Mouse (Mus musculus): ENCODE measurements around the gene Lkaaear1.

Gene Lkaaear1

DNA sequence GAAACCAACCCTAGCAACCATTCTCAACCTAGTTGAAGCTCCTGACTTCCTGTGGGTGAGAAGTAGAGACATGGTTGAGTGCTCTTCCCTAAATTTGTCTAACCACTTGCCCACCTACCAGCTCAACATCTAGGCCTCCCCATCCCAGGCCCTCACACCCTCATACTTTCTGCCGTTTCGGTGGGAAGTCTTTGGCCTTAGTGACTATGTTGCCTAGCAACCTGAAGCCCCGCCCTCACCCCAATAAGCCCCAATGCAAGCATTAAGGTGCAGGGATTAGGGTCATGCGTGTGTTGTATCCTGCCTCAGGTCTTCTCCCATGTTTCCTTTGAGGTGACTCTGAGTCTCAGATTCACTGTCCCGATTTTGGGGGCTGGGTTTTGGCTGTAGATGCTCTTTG lies at the start of gene Lkaaear1:
TSS of gene Lkaaear1 (minus strand) at position 202 of the 400 bp plus-strand sequence.
- no peak for DNase-seq

DNA sequence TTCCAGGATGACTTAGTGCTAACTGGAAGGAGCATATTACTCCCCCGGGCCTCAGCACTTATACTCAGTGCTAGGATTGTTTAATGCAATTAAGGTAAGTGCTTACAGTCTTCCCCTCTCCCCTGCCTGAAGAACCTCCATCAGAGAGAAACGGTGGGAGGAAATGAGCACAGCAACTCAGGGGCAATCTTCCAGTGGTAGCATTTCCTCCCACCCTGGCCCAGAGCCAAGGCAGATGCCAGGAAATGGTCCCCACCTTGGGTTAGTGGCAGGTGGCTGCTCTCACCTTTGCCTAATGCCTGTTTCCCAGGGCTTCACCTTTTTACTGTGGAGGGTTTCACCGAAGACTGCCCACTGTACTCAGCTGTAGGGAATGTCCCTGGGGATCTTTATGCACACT lies 31.8 kb upstream of the Lkaaear1 start:
- no peak for DNase-seq

DNA sequence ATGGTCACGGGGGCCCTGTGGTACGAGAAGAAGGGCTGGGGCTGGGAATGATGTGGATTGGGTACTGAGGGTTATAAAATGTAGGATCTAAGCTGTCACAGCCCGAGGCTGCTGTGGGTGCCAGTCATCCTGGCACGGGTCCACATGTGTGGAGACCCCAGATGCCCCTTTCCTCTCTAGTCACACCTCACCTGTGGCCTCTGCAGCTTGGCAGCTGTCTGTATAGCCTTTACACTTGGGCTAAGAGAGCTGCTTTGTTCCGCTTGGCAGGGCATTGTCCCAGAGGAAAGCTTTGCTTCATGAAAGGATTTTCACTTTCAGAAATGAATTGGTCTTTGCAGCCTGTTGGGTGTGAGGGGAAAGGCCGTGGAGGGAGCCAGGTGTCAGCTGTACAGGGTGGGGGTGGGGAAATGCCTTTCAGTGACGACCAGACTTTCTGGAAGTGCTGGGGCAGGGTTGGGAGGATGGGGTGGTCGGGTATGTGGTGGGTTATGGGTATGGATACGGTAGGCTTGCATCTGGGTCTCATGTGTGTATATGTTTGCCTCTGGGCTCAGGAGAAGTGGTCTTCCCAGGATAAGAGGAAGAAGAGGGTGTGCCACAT lies 29.5 kb upstream of the Lkaaear1 start:
- DNase-seq = no peak

DNA sequence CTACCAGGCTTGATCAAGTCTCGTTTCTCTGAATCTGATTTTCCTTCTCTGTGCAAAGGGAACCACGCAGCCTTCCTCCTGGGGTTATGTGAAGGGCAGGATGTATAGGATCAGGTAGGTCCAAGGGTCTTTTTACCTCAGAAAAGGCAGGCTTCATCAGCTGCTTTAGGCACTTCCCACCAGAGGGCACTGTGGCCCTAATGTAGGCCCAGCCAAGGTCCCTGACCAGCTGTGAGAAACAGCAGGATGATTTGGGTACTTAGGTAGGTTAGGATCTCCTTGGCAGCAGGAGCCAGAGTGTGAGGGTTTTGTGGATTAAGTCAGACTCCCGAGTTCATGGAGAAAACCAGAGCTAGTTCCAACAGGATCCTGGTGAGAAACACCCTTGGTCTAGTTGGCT lies 24.0 kb upstream of the Lkaaear1 start:
- peak; percentile 41 for DNase-seq

DNA sequence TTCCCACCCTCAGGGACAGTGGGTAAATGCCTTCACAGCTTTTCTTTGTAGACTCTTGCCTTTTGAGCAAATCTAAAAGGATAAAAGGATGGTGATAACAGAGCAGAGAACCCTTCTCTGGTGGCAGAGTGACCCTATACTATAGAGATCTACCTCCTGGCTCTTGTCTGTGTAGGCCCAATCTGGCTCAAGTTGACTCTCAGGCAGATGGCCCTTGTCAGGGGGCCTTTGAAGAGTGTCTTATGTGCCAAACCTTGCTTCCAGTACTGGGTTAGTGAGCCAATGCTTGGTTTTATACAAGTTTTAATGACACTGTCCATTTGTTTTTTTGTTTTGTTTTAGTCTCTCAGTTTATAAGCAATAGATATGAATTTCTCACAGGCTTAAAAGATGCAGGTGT lies 23.0 kb upstream of the Lkaaear1 start:
- DNase-seq = peak; percentile 52

DNA sequence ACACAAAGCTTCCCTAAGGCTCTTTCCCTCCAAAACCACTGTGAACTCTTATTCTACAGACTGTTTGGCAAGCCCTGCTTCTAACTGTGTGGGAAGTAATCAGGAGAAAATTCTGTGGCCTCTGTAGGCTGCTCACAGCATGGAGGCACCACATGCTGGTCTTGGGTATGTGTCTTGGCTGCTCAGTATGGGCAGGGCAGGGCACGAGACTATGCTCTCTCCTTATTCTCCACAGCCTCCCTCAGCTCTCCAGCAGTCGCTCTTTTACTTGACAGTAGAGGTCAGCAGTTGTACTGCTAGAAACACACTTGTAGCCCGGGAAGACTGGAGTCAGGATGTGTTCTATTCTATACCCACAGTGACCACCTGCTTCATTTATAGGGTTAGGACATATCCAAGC lies 21.8 kb upstream of the Lkaaear1 start:
- peak; percentile 41 for DNase-seq

DNA sequence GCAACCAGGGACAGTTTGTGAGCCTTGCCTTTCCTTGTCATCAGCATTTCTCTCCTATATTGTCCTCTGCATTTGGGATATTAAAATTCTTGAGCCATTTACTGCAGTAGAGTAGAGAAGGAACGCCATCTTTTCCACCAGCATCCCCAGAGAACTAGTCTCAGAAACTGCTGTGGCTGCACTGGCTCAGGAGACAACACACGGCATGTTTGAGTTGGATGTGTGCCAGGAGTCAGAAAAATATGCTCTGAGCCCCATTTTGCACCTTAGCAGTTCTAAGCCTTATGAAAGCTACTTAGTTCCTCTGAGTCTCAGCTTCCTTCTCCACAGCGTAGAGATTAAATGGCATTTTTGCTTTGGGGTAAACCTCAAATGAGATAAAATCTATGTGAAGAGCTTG lies 18.7 kb upstream of the Lkaaear1 start:
- DNase-seq = no peak

DNA sequence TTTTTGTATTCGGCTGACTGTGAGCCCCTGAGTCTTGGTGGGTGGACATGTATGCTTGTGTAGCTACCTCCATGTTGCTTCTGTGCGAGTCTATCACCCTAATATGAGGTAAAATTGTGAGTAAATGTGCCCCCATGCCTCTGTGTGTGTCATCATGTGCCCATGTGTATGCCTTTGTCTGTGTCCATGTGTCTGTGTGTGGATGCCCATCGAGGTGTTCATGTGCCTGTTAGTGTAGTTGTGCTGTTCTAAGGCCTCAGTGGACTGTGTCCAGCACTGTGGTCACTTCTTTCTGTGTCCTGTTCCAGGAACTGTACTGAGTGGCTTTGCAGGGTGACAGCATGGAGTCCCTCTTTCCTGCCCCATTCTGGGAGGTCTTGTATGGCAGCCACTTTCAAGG lies 17.1 kb upstream of the Lkaaear1 start:
- no peak for DNase-seq

DNA sequence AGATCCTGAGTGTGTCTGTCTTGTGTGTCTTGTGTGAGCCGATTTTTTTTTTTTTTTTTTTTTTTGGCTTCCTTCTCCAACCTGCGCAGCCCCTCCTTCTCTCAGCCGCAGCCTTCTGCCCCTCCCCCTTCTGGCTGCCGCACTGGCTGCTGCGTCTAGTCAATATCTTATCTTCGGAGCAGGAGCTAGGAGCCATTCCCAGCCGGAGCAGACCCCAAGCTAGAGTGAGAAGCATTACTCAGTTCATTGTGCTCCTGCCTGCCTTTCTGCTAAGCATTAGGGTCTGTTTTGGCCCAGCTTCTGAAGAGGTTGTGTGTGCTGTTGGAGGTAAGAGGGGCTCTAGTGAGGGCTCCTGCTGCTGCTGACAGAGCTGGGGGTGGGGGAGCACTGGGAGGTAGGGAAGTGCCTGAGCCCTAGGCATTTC lies 16.7 kb upstream of the Lkaaear1 start, which contains the start of gene Oprl1:
TSS of gene Oprl1 (plus strand) at position 114 of the 424 bp plus-strand sequence.
- no peak for DNase-seq

DNA sequence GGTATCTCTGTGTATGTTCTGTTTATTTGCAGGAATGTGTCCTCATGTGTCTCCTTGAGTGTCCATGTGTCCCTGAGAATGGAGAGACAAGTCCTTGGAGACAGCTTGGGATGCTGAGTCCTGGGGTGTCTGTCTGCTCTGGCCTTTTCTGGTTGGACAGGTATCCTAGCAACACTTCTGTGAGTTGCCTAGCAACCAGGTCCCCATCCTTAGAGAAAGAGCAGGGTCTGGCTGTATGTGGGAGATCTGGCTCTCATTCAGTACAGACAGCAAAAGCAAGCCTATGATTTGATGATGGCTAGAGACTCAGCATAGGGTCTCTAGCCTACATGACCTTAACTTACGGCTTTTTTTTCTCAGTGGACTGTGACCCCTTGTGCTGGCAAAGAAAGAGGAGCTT lies 15.5 kb upstream of the Lkaaear1 start:
- DNase-seq = no peak

DNA sequence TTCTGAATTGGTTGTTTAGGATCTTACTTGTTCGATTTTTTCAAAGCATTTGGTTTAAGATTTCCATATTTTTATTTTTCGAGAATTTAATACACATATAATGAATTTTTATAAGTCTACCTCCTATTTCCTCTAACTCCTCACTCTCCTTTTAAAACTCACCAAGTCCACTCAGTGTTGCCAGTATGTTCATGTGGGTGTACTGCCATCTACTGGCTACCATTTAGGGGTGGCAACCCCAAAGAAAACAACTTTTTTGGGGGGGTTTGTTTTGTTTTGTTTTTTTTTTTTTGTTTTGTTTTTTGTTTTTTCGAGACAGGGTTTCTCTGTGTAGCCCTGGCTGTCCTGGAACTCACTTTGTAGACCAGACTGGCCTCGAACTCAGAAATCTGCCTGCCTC lies 8.4 kb upstream of the Lkaaear1 start:
- DNase-seq = no peak

DNA sequence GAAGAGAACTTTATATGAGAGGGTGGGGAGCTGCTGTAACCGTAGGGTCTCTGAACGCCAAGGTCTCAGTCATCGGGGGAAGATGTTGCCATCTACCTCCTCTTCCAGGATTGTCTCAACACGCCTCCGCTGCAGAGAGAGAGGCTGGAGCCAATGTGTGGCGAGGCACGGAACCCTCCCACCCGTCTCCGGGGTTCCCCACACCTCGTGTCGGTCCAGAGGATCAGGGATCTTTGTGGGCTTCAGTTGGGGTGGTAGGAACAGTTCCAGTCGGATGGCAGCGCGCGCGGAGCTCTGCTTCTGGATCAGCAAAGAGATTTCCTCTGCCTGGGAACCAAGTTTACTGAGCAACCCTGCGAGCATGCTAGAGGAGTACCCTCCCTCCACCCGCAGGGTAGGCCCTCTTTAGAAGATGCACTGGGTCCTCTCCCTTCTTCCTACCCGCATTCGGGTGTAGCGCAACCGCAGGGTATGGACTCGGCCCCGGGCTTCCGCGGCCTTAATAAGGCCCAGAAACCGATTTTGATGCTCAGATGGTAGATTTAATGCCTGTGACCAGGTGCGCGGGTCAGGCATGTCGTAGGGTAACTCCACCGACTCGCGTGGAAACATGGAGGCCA lies 1.3 kb downstream of the Lkaaear1 start:
- DNase-seq = no peak

DNA sequence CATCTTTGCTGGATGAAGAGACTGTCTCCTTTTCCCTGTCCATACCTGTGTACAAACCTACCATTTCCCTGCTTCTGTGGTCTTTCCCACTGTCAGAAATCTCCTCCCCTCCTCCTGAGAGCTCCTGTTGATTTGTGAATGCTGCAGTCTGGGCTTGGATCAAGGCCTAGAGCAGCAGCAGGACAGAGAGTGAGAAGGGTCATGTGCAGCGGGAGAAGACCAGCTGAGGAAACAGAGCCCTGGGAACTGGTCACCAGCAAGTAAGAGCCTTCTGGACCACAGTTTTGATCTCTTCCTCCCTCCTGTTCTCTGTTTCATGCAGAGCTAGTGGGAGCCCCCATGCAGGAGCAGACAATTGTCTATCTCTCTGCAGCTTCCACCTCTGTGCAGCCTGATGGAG lies 2.5 kb downstream of the Lkaaear1 start:
- no peak for DNase-seq

DNA sequence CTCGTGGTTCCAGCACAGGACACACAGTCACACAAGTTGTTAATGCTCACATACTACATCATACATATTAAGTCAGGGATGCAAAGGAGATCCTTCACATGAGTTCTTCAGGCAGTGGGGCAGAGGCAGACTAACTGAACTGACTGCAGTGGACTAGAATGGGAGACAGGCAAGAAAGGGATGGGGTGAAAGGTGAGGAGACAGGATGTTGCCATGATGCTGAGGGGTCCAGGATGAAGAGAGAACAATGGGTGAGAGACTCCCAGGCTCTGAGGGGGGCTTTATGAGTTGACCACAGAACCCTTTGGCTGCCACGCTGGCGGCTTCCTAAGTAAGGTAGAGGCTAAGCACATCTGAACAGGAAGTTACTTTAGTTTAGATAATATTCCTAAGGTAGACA lies 3.7 kb downstream of the Lkaaear1 start:
- no peak for DNase-seq

DNA sequence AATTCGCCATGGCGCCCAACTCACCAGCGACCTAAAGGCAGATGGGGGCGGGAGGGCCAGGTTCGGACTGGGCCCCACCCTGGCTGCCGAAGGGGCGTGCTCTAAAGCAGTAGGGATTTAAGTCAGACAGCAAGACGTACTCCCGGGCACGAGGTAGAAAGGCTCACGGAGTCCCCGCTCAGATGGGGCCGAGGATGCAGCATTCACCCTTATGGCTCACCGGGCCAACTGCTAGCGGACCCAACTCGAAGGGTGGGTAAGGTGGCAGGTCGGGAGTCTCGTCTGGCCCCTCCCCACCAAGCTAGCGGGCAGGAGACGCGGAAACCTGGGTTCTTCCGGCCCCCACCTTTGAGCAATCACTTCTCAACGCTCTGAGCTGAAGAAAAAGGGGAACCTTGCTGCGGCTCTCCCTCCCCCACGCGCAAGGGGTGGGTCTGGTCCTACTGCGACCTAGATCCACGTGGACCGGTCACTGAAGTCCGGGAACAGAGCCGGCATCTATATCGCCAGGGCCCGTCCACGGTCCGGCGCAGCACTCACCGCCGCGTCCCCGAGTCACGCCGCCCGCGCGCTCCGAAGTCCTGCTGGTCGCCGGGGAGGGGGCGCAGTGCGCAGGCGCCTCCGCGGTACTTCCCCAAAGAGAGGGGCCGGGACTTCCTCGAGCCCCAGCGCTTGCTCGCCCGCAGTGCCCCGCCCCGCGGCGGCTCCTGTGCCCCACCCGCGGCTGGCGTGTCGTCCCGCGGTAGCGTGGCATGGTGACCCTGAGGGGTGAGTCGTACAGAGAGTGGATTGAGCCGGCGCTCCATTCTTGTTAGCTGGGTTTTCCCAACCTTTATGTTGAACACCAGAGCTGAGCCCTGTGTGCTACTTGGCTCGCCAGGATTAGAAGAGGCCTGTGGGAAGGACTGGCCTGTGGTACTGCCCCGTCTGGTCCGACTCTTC lies 4.6 kb downstream of the Lkaaear1 start, which contains the start of gene Rgs19:
TSS of gene Rgs19 (minus strand) at position 639 of the 942 bp plus-strand sequence.
- DNase-seq = peak; percentile 61

DNA sequence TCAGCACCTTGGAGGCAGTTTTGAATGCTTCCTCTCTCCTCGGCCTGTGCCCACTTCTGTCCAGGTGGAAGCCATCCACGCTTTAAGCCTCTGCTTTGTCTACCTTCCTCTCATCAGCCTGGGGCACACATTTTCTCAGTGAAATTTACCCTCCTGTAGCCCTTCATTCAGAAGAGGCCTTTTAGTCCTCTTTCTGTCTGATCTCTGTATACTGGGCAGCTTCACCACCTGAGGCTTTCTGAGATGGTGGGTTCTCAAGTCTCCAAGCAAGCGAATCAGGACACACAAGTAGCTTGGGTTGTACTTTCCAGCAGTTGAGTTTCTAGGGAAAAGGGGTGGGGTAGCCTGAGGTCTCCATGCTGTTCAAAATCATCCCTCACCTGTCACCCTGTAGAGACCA lies 5.9 kb downstream of the Lkaaear1 start:
- peak; percentile 1 for DNase-seq

DNA sequence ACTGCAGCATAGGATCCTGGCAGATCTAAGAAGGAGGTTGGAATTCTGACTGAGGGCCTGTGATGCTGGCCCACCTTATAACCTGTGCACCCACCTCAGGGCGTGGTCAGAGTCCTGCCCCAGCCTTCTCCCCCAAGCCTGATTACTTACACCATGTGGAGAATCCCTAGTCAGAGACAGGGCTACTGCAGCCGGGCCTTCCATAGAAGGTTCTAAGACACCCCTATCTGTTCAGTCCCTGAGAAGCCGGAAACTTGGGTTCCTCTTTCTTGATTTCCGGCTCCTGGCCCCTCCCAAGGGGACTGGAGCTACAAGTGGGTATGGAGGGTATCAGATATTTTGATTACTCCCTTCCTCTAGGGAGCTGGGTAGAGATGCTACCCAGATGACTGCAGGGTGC lies 6.7 kb downstream of the Lkaaear1 start:
- no peak for DNase-seq

DNA sequence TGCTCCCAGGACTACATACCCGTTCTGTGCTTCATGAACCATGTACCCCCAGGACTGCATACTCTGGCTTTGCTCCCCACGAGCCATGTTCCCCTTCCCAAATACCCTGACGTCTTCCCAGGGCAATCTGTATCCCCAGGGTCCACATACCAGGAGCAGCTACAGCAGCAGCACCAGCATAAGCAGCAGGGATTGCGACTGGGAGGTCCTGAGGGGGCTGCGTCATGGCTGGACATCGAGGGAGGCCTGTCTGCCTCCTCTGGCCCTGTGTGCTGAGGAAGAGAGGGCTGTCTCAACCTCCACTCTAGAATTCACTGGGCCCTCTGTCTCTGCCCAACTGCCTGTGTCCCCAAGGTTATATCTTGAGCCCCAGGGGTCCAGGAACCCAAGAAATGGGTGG lies 7.2 kb downstream of the Lkaaear1 start:
- no peak for DNase-seq

DNA sequence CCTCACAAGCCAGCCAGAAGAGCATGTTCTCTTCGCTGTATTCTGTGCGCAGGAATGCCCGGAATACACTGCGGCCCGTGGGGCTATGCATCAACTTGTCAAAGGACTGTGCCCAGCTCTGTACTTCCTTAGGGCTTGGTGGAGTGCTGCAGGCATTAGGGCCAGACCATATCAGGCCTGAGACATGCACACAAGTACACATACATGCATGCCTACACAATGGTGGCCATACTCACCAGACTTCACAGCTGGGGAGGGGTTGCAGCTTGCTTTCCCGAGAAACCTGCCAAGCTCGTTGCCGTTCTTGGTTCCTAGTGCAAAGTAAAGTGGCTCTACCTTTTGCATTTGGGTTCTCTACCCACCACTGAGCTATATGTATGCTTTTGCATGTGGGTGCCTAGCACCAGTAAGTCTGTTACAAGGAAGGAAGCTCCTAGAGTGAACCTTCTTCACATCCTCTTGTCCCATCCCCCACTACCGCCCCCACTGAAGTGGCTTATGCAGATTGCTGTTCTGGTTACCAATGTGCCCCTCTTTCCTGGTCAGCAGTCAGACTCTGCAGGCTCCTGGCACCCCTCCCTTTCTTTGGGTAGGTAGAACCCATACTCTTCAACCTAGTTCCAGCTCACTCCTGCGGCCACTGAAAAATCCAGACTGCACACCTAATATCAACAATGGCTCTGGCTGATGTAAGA lies 8.6 kb downstream of the Lkaaear1 start:
- no peak for DNase-seq

DNA sequence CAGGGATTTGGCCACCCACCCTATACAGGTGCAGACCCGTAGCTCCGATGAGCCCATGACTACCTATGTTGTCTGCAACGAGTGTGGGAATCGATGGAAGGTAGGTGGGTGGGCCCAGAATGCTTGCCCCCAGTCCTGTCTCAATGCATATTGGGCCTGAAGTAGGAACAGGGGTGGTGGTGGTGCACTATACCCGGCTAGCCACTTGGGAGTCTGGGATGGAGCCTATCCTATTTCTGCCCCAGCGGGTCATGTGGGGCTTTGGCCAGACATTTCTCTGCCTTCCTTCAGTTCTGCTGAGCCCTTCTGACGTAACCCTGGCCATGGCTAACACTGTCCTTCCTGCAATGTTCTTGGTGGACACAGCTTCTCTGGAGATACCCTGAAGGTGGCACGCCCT lies 10.7 kb downstream of the Lkaaear1 start:
- DNase-seq = no peak

DNA sequence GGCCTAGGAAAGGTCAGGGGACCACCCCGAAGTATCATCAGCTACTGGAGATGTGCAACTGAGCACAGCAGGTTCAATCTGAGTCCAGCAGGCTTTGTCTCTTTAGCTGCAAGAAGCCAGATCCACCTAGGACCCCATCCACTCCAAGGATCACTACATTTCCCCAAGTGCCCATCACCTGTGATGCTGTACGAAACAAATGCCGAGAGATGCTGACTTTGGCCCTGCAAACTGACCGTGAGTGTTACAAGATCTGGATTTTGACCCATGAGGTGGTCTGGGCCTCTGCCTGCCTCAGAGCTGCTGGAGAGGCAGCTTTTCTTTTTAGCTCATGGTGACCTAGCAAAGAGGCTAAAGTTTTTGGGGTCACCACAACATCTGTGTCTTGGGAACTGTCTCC lies 12.6 kb downstream of the Lkaaear1 start:
- DNase-seq = no peak

DNA sequence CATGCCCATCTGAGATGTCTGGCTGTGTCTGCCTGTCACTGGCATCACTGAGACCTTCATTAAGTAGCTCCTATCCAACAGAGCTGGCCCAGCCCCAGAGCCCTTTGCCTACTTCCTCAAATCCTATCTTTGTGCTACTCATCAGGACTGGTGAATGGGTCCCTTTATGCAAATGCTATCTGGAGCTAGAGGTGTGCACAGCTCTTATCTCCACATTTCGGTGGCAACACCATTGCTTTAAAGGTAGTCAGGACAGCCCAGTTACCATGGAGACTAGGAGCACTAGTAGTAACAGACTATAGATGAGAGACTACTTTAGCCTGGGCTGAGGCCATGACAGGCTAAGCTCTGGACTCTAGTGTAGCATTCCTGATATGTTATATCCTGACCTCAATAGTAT lies 13.5 kb downstream of the Lkaaear1 start:
- DNase-seq = no peak

DNA sequence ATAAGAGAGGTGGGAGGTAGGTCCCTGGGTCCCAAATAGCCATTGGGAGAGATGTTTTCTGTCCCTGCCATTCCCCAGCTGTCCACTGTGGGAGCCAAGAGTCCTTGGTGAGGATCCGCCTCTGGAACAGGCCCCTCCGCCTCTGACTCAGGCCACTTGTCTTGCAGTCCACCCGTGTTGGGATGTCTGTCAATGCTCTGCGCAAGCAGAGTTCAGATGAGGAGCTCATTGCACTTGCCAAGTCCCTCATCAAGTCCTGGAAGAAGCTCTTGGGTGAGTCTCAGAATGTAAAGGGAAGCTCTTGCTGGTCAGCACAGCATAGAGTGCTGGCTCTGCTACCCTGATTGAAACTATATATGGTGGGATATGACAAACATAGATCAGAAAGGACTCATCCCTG lies 14.9 kb downstream of the Lkaaear1 start:
- no peak for DNase-seq
